Comparison of ENCODE assay signal across 11 mouse cellular contexts in the genomic region with DNA sequence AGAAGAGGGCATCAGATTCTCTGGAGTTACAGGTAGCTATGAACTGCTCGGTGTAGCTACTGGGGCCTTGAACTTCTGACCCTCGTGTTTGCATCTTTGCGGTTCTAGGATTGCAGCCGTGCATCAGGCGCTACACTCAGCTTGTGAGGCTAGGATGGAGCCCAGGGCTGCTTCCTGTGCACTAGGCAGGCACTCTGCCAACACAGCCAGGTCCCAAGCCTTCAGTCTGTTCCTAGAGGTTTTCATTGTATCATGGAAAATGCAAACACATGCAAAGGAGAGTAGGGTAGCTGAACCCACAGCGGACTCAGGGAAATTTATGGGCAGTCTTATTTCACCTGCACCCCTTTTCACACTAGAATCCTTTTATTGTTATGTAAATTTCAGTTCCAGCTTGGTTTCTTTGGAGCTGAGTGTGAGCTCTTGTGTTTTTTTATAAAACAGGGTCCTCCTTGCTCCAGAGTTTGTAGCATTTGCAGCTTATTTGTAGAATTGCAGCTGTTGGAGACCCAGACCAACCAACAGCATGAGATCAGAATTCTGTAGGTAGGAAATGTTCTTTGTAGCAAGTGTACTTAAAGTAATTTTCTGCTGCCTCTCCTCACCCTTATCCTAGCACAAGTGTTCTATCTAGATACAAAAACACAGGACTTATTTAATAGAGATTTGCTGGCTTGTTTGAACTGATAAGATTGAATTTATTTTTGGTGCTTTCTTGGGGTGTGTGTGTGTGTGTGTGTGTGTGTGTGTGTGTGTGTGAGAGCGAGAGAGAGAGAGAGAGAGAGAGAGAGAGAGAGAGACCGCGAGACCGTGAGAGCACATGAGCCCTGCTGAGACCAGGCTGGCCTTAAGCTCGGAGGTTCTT. TPM values are rescaled to one million over a fixed set of nuclear protein-coding genes. Genes with fewer than 3 reads are reported as not detected.
DNase-seq lines count a peak whose midpoint lies in the region; ATAC-seq and TF ChIP-seq lines count a peak whose summit lies in the region.
"Had no signal": no experiment of that assay in that cellular context is flagged by ENCODE, and none has a peak within 500 bp of the region (broad histone marks: within the 10 kb centered on the region; RNA-seq: fewer than 3 reads in every experiment).

No protein-coding gene starts in this region.

- TF ChIP-seq CTCF in layer of hippocampus, adult 2 months (conservative IDR thresholded peaks at IDR 0.05), result no peak

- no peak overlapping the region for H3K9ac ChIP-seq in neural tube, embryonic 11.5 days (ENCODE audit: low read length)
- H3K9ac ChIP-seq: hindbrain, embryonic 14.5 days; limb, embryonic 12.5 days had no signal

- H3K9me3 ChIP-seq in neural tube, embryonic 11.5 days (ENCODE audit: control insufficient read depth, low read length), result no peaks in the 10 kb centered on the region
- H3K9me3 ChIP-seq: limb, embryonic 12.5 days had no signal

- intact Hi-C loops in heart, postnatal 14 days (cut with DNase I), result no loop called here
- intact Hi-C loops in heart, postnatal 10 days (cut with DNase I), result no loop called here

- peaks cover 4% of the 10 kb centered on the region for H3K4me1 ChIP-seq in neural tube, embryonic 11.5 days (ENCODE audit: control insufficient read depth, insufficient read depth, low read length)
- H3K4me1 ChIP-seq: limb, embryonic 12.5 days had no signal

- H3K27me3 ChIP-seq in neural tube, embryonic 11.5 days (ENCODE audit: control insufficient read depth, insufficient read depth, low read length), result no peaks in the 10 kb centered on the region
- H3K27me3 ChIP-seq: limb, embryonic 12.5 days had no signal

- H3K36me3 ChIP-seq in neural tube, embryonic 11.5 days (ENCODE audit: control insufficient read depth, insufficient read depth, low read length), result no peaks in the 10 kb centered on the region
- H3K36me3 ChIP-seq: limb, embryonic 12.5 days had no signal

- no peak overlapping the region for H3K4me3 ChIP-seq in neural tube, embryonic 11.5 days (ENCODE audit: low read depth, low read length)
- no peak overlapping the region for H3K4me3 ChIP-seq in layer of hippocampus, adult 2 months
- H3K4me3 ChIP-seq: limb, embryonic 12.5 days had no signal

- H3K4me2 ChIP-seq in neural tube, embryonic 11.5 days (ENCODE audit: low read depth), result no peak overlapping the region
- H3K4me2 ChIP-seq: hindbrain, embryonic 14.5 days; limb, embryonic 12.5 days had no signal

- peak; percentile 20 to 25 for DNase-seq in heart, postnatal 14 days
- no peak for DNase-seq in heart, postnatal 10 days
- DNase-seq in neural tube, embryonic 11.5 days (ENCODE audit: low spot score), result no peak
- DNase-seq in neural tube, embryonic 10.5 days (ENCODE audit: extremely low spot score, low spot score), result no peak
- DNase-seq in cerebellum, postnatal 25 days, result peak; percentile 66 to 79
- DNase-seq in layer of hippocampus, adult 2 months (ENCODE audit: low spot score in 2 of 2), result no peak
- DNase-seq in retina, postnatal 1 day, result no peak
- DNase-seq: adrenal gland, postnatal 25 days; heart, adult 11 months had no signal

- peak; percentile 55; the same call in 1 of the 2 replicates for ATAC-seq in neural tube, embryonic 11.5 days (ENCODE audit: insufficient read depth, low FRiP score, low TSS enrichment)

- WGBS in neural tube, embryonic 11.5 days, result 69% methylated on average over 11 of the region's 11 CpGs

- H3K27ac ChIP-seq in neural tube, embryonic 11.5 days (ENCODE audit: low read depth, low read length), result no peak overlapping the region
- H3K27ac ChIP-seq in layer of hippocampus, adult 2 months, result no peak overlapping the region
- H3K27ac ChIP-seq: hindbrain, embryonic 14.5 days; limb, embryonic 12.5 days had no signal

RNA-seq across cellular contexts. Expression of a gene that starts 12.6 kb away (rescaled TPM):
- 10 to 100 TPM; 21.9 to 22.6 TPM for total RNA-seq in heart, postnatal 14 days (2021)
- total RNA-seq in heart, postnatal 10 days (2021), result 10 to 100 TPM; 19.9 to 22.6 TPM
- 6.4 and 6.7 TPM in 2 replicates for polyA plus RNA-seq in neural tube, embryonic 11.5 days (2014; fragmentation: Nextera tagmentation; extraction: Ambion mirVana)
- total RNA-seq in layer of hippocampus, adult 2 months (2021), result 10 to 100 TPM; 87.7 to 91.1 TPM

Comparison
In these comparisons a context has a peak if more than half of its experiments do, and no peak if none do; other contexts are left out.
1. DNase-seq: peak in heart, postnatal 14 days (2 of 2) and cerebellum, postnatal 25 days (2 of 2); none in heart, postnatal 10 days (0 of 2), neural tube, embryonic 11.5 days (single experiment), neural tube, embryonic 10.5 days (single experiment), layer of hippocampus, adult 2 months (0 of 2) and retina, postnatal 1 day (single experiment).